Mouse (Mus musculus) lung, adult 2 months (tissue): ENCODE data around the gene Ppp1r9b.

Source experiments
- CTCF ChIP-seq: fragments of 200-500 bp; IDR thresholded peaks from 2 replicates; pipeline ENCODE4 v1.5.1; 2011; ENCODE audit warnings: mild to moderate bottlenecking, low read length, control low read depth; ENCODE audit not compliant: insufficient read depth
- POLR2A ChIP-seq: fragments of 200-500 bp; IDR thresholded peaks from 2 replicates; pipeline ENCODE4 v1.6.1; 2011; ENCODE audit warnings: low read depth, mild to moderate bottlenecking, control low read depth, low read length, borderline replicate concordance; ENCODE audit errors: extremely low read depth

DNA sequence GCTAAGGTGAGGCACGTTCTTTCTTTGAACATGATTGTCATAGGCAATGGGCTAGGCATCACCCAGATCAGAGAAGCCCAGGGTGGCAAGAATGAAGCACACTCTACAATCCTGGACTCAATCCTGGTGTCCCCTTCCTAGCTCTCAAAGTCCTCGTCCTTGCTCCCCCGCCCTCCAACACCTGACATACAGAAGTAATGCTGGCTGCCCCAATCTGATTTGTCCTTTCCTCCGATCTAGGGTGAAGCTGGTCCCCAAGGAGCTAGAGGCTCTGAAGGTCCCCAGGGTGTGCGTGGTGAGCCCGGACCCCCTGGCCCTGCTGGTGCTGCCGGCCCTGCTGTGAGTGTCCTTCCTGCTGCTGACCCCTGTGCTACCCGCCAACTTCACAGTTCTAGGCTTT lies 49.1 kb upstream of the Ppp1r9b start:
- TF ChIP-seq CTCF (no peak), POLR2A (no peak)
